Mouse (Mus musculus): Measurements from ENCODE around the gene Thsd4.

GRCm38 (mm10) chr9:59989864-59990263, 532.0 kb downstream of the Thsd4 start:
- TF ChIP-seq CTCF (IDR thresholded peaks at IDR 0.05; ENCODE audit: control insufficient read depth, insufficient read depth, insufficient read length) = no peak
- no peak for TF ChIP-seq MAX (IDR thresholded peaks at IDR 0.05)
- TF ChIP-seq CEBPB (IDR thresholded peaks at IDR 0.05; ENCODE audit: low read depth) = no peak
- TF ChIP-seq USF1 (IDR thresholded peaks at IDR 0.05; ENCODE audit: low read depth) = no peak
- TF ChIP-seq MYOD1 (IDR thresholded peaks at IDR 0.05; ENCODE audit: control insufficient read depth, insufficient read length, low read depth) = no peak
